Mouse (Mus musculus) bone marrow macrophage, adult 2 months (primary cell): ENCODE results near the gene Anapc4.

ENCODE experiments used
- CTCF ChIP-seq: IDR thresholded peaks from 2 replicates; pipeline ENCODE4 v1.5.1; 2012; ENCODE audit warnings: low read depth, mild to moderate bottlenecking, low read length, moderate library complexity
- POLR2A ChIP-seq: IDR thresholded peaks from 2 replicates; pipeline ENCODE4 v1.6.1; 2012; ENCODE audit warnings: mild to moderate bottlenecking, low read depth, low read length, borderline replicate concordance

DNA sequence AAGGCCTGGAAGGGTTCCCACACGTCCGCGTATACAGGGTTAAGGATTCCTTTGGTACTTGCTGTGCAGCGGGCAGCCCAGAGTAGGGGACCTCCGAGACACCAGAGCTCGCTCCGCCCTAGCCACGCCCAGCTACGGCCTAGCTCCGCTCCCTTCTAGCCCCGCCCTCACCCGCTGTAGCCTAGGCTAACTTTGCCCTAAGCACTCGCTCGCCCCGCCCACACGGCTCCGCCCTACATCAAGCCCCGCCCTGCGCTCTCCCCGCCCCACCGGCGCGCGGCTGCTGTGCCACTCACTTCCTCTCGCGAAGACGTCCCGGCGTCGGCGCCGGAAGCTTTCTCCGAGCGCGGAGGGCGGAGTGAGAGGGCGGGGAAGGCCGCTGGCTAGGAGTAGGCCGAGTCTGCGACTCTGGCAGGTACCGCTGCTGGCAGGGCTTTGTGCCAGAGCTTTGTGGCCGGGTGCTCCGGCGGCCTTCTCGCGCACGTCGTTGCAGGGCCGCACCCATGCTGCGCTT, at the start of gene Anapc4:
- no peak for TF ChIP-seq CTCF
- no peak for TF ChIP-seq POLR2A
